Mouse (Mus musculus) adrenal gland, postnatal 10 days (tissue): ENCODE data around the gene Ampd3. TPM values are rescaled to one million over a fixed set of nuclear protein-coding genes. Genes with fewer than 3 reads are reported as not detected.

Experiments
- DNase-seq: peaks from one replicate; pipeline ENCODE4 v3.0.0; 2021; ENCODE audit warnings: mixed read lengths
- long read RNA-seq, 2 experiments: library from polyadenylated mRNA; stranded (forward); transcript quantifications; one replicate each; pipeline ENCODE4 v2.0.0; 2021
- total RNA-seq, 2 experiments: library from RNA; stranded (reverse); gene quantifications; 2 replicates each; pipeline ENCODE4 v1.2.3; 2021

Ampd3 gene
- total RNA-seq: 10 to 100 TPM; 16.7 to 22.7 TPM
- long read RNA-seq, experiment 1, partial matches to known transcripts: 3 of 5 reads
- long read RNA-seq, experiment 1, other reads (novel, unspliced or antisense): 2 of 5 reads
- long read RNA-seq, experiment 2, partial matches to known transcripts: 3 of 8 reads
- long read RNA-seq, experiment 2, other reads (novel, unspliced or antisense): 2 of 8 reads

DNA sequence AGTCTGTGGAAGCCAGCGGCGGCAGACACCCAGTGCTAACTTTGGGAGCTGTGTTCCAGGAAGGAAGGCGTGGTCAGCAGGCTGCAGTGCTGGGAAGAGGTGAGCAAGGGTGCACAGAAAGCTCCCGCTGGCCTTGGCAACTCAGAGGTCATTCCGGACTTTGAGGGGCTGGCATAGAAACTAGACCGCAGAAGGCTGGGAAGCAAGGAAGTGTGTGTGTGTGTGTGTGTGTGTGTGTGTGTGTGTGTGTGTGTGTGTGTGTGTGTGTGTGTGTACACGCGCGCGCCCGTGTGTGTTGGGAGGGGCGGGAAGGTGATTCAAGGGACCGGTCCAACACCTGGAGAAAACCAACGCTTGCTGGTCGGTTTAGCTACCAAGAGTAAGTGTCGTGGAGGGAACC is at the start of gene Ampd3:
Gene Ampd3 (plus strand): TSS at position 206 of the 400 bp plus-strand sequence.
- peak; percentile 26 for DNase-seq

DNA sequence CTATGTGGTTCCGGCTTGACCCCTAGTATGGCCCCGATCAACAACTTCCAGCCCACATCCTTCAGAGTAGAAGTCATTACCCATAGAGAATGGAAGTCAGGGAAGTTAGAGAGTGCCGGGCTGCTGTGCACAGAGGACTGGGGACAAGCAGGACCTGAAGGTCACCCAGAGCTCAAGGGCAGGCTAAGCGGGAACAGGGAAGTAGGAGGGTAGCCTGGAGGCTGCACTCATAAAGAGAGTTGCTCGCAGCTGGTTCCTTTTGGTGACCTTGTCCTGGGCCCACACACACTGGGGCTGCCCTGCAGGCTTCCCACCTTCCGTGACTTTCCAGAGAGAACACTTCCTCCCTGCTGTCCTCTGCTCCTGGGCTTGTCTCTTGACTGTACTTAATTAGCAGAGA is 49.5 kb upstream of the Ampd3 start:
- DNase-seq: no peak

DNA sequence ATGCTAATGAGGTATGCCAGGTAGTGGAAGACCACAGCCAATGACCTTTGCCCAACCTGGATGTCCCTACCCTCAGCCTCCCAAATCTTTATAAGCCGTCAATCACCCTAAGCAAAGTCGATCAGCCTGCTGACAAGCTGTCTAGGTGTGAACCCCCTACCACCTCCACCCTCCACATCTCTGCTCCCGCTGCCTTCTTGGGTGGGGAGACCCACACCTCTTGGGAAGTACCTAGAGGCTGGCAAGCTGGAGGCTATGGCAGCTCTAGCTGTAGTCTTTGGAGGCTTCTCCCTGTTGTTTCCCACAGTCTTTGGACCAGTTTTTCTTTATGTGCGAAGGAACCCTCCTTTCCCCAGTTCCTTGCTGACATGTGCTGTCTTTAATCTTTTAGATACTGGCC is 48.1 kb upstream of the Ampd3 start:
- DNase-seq: no peak

DNA sequence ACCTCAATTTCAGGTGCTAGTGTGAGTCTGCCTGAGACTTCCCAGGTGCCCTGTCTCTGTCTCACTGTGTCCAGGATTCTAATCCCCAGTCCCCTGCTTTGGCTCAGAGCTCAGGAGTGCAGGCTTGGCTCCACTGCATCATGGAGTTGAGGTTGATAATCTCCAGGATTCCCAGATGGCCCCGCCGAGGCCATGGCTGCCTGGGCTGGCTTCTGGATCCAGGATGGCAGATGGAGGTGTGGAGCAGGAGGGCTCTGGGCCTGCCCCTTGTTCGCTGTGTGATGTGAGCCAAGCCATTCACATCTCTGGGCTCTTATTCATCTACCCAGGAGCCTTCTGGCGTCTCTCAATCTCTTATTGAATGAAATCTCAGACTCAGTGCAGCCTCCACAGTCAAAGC is 45.8 kb upstream of the Ampd3 start:
- no peak for DNase-seq

DNA sequence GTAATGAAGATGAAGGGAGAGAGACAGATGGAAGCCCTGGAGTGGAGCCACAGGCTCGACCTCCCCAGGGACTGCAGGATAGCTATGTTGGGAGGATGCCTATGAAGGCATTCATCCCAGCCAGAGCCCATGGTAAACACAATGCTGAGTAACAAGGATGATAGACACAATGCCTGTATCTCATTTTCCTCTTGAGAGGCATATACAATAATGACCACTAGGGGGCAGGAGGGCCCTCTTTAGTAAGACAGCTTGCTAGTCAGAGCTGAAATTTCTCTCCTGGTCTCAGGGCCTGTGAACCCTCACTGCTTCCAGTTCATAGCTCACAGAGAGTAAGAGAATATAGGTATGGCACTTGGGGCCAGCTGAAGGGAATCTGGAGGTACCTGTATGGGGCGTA is 41.0 kb upstream of the Ampd3 start:
- peak; percentile 64 for DNase-seq

DNA sequence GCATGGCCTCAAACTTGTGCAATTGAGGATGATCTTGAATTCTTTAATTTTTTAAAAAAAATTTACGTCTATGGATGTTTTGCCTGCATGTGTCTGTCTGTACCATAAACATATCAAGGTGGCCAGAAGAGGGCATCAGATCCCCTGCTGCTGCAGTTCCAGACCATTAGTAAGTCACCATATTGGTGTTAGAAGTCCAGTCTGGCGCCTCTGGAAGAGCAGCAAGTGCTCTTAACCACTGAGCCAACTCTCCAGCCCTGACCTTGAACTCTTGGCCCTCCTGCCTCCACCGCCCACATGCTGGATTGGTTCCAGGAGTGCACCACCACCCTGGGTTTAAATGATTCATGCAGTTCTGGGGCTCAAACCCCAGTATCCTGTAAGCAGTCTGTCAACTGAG is 39.1 kb upstream of the Ampd3 start:
- DNase-seq: peak; percentile 66

DNA sequence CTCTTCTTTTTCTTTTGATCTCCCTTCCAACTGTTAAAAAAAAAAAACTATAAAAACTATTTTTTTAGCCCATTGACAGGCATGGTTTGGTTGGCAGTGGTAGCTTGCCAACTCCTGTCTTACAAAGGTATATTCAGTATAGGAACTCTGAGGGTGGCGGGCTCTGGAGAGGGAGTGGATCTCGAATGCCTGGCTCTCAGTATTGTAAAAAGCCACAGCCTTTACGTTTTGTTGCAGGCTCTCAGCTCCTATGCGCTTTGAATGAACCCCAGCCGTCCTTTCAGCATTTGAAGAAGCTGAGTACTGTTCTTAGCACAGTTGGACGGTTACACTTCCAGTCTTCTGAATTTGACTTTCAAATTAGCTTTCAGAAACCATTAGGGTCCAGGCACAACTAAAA is 38.7 kb upstream of the Ampd3 start:
- no peak for DNase-seq

DNA sequence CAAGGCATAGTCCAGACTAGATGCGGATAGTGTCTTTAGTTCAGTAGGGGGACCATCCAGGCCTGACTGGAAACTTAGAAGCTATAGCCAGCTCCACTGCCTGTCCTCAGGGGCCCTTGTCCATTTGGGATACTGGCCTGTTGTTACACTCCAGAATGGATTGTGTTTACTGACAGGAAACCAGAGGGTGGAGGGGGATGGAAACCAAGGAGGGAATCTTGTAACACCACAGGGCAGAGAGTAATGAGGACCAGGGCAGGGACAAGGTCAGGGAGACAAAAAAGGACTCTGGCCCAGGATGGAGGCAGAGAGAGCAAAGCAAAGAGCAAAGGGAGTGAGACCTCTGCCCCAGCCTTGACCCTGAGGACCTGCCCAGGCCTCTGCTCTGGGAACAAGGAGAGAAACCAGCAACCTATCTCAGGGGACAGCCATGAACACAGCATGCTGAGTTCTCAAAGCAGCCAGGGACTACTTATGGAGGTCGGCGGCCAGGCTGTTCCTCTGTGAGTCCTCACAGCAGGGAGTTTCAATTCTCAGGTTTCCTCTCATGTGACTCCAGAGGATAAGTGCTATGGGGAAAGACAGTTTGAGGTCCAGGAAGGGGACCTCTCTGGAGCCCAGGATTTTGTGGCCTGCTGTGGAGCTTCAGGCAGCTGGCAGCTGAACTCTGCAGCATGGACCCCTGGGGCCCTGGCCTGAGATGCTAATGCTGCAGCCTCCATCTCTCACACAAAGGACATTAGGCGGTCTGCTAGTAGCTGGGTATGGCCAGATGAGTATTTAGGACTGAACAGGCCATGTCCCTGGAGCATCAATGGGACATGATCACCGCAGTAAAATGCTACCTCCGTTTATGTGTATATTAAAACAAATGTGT is 36.7 kb upstream of the Ampd3 start:
- no peak for DNase-seq

DNA sequence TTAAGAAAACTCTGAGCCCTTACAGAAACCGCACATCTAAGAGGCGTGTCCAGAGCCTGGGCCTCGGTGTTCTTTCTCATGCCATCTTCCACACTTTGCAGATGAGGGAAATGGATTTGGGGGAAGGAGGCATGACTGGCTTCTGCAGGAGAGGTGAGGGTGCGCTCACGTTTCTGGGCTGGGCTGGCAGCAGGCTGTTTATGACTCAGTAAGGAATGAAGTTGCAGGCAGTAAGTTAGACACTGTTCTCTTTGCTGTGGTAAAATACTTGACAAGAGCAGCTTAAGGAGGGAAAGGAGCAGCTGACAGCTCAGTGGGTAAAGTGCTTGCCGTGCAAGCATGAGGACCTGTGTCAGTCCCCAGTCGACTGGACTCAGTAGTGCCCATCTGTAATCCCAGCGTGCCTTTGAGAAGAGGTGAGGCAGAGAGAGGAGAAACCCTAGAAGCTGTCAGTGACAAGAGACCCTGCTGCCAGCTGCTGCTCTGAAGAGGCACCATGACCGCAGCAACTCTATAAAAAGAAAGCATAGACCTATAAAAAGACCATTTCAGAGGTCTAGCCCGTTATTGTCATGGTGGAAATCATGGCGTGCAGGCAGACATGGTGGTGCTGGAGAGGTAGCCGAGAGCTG is 35.9 kb upstream of the Ampd3 start:
- no peak for DNase-seq

DNA sequence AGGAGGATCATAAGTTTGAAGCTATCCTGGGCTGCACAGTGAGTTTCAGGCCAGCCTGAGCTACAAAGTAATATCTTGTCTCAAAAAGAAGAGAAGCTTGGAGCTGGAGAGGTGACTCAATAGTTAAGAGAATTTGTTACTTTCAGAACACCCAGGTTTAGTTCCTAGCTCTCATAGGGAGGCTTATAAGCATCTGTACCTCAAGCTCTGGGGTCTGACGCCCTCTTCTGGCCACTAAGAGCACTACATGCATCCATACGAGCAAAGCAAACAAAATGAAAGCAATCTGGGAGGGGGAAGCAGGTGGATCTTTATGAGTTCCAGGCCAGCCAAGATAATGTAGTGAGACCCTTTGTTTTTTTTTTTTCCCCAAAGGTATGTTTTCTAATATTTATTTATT is 31.1 kb upstream of the Ampd3 start:
- DNase-seq: no peak

DNA sequence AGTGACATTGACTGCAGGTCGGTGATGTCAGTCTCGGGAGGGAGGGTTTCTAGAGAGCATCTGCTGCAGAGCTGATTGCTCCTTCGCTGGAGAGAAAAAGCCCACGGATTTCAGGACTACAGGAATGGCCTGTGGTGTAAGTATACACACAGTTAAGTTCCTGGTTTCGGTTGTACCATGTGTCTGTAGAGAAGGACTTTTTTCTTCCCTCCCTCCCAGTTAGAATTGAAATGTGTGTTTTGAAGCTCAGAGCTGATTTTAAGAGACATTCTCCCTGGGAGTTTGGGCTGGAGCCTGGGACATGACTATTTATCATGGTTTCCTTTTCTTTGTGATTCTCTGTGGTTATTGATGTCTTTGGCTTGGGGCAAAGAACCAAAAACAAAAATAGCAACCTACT is 28.2 kb upstream of the Ampd3 start:
- DNase-seq: no peak

DNA sequence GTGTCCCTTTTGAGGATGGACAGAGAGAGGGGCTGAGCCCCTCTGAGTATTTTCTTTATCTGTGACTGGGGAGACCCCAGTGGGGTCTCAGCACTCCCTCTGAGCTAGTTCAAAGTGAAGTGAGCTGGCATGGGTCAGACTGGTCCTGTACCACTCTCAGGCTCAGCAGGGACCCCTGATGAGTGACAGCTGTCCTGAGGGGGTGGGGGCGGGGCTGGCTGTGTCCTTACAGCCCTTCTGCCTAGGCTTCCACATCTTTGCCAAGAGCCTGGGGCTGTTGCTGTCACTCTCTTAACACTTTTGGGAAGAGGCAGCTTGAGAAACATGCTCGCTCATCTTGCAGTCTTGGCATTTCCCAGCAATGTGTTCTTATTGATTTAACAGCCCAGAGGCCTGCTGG is 27.8 kb upstream of the Ampd3 start:
- no peak for DNase-seq

DNA sequence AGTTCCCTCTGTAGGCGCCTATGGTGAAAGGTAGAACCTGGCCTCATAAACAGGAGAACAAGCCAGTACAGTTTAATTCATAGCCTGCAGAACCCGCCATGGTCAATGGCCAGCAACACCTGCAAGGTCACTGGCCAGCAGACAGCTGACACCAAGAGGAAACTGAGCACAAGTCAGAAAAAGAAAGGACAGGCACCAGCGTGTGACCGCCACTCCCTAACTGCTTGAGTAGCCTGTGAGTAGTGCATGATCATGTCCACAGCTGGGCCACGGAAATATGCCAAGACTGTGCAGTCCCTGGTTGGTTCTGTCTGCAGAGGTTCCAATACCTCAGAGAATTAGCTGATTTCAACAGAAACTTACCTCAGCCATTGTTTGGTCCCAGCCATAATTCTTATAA is 26.0 kb upstream of the Ampd3 start:
- no peak for DNase-seq

DNA sequence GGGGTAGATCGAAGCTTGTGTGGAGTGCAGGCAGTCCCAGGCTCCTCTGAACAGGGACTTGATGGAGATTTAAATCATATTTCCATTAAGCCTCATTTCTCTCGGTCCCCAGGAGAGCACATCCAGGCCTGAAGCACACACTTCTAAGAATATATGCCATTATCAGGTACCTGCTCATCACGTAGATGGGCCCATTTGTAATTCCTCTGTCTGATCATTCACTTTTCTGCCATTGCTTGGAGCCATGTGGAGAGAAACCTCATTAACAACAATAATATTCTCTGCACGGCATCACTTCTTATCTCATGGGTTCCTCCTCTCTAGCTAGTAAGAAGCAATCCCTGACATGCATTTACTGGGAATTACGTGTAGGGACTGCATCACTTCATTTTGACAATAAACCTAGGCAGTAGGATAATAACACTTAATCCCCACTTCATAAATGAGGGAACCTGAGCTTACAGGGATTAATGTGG is 21.9 kb upstream of the Ampd3 start:
- no peak for DNase-seq

DNA sequence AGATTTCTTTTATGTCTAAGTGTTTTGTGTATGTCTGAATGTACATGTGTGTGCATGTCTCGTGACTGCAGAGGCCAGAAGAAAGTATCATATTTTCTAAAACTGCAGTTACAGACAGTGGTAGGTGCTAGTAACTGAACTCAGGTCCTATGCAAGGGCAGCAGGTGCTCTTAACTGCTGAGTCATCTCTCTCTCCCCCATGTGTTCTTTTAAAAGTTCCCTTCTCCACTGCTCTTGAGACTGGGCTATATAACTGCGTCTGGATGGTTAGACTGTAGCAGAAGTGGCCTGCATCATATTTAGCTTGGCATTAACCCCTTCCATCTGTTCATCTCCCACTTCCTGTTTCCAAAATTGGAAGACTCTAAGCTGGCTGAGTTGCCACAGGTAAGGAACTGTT is 21.2 kb upstream of the Ampd3 start:
- no peak for DNase-seq

DNA sequence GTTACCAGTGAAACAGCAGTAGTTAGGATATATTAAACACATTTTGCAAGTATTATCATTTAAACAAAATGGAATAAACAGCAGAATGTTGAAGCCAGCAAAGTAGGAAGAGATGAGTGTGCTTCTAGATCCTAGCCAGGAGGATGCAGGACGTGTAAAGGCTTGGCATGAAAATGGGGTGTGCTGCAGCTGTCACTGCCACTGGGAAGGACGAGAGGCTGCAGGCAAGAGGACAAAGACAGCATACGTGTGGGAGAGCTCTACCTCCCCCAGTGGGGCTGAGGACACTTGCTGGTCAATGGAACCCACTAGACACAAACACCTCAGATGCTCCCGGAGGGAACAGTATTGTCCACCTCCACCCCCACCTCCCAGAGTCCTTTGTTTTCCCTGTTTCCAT is 17.2 kb upstream of the Ampd3 start:
- DNase-seq: no peak

DNA sequence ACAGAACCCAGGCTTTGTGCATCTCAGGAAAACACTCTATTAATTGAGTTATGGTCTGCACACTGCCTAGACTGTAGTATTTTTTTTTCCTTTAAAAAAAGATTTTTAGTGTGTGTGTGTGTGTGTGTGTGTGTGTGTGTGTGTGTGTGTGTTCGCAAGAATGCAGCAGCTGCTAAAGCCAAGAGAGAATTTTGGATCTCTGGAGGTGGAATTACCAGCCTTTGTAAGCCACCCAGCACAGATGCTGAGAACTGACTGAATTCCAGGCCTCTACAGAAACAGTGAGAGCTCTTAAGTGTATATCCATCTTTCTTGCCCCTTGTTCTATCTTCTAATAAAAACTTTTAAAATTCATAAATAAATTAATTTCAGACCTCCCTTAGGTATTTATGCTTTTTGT is 16.4 kb upstream of the Ampd3 start:
- DNase-seq: no peak

DNA sequence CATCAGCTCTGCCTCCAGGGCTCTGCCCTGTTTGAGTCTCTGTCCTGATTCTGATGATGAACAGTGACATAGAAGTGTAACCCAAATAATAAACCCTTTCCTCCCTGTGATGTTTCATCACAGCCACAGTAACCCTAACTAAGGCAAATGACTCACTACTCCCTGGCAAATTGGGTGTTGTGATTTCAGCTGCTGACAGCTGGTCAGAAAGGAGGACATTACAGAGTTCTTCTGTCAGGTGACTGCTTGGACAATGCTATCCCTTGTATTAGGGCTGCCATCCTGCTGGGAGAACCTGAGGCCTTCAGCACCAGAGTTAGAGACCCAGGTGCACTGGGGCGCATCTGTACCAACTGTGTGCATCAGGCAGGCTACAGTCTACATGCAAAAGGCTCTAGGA is 14.7 kb upstream of the Ampd3 start:
- no peak for DNase-seq

DNA sequence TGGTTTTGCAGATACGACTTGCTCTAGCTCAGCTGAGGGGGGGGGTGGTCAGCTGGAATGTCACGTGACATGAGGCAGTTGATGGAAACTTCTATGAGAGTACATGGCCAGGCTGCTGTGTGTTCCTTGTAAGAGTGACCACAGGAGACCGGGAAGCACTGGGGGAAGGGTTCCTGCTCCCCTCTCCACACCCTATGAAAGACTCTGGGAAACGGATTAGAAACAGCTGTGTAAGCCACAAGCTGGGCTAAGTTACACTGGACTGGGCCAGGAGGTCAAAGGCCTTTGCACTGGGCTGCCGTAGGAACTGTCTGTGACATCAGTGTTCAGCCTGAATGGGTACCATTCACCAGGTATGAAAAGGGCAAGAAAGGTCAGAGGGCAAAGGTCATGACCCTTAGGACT is 14.1 kb upstream of the Ampd3 start:
- DNase-seq: no peak

DNA sequence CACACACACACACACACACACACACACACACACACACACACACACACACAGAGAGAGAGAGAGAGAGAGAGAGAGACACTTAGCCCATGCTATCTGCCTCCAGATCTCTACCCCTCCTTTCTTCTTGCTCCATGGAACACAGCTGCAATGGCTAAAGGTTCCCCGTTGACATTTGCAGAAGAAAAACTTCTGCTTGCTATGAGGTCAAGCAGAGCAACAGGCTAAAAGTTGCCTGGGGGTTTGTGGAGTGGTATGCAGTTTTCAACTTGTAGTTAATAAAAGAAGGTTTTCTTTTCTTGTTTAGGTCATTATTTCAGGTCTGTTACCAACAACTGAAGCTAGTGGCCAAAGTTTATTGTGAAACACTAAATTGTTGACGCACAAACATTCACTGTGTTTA is 11.6 kb upstream of the Ampd3 start:
- no peak for DNase-seq

DNA sequence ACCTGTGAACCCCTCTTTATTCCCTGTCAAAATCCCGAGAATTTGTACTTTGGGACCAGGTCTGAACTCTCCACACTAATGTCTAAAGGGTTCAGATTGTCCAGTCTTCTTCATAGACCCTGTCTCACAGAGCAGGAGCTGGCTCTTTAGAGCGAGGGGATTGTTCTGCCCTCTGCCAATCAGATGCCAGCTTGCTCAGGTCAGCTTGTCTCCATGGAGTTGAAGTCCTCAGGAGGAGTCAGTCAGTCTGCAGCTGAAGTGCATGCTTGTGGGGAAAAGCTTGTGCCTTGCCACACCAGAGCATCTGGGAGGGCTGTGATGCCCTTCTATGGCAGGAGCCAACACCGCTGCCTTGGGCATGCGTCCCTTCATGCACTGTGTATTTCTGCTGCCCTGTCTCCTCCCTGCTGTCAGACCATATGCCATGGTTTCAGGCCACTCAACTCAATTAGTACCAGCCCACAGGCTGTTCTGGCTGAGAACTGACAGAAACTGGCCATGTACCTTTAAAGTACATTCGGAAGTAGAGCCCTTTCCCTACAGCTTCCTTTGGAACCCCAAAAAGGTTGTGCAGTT is 5.3 kb upstream of the Ampd3 start:
- no peak for DNase-seq

DNA sequence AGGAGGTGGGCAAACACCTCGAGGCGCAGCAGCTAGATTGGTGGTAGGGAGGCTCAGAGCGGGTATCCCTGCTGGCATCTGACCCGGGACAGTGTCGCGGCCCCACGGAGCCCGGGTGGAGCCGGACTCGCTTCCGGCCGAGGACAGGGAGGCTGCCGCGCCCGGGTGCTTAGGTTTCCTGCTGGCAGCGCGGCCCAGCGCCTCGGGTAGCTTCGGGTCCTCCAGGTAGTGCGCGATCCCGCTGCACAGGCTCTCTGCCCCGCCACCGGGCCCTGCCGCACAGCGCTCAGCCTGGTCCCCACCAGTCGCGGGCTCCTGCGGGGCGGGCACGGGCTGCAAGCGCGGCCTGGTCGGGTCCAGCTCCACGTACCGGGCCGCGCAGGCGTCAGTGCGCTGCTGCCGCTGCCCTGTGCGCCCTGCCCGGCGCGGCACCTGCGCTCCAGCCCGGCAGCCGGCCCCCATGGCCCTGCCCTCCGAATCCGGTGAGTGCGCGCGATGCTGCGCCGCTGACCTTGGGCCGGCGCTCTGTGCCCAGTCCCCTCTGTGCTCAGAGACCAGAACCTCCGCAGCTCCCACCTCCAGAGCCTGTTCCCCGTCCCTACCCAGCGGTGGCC is 552 bp downstream of the Ampd3 start:
- DNase-seq: peak; percentile 61

DNA sequence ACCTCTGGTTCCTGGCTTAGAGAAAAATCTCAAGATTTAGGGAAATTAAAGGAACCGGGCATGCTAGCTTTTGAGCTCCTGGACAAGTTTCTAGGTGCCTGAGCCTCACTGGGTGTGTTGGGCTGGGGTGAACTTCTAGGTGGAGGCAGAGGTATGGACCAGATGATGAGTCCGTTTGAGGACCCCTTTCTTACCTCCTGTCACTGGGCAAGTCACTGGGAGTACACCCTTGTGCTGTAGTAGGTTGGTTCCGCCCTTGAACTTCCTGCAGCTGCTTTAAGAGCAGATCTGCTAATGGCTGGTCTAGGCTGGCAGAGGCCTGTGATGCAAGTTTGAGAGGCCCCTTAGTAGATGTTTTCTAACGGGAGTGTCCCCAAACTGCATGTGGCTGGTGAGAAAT is 1.1 kb downstream of the Ampd3 start:
- DNase-seq: peak; percentile 23
